9 mouse cellular contexts compared by ENCODE assay signal in the genomic region with DNA sequence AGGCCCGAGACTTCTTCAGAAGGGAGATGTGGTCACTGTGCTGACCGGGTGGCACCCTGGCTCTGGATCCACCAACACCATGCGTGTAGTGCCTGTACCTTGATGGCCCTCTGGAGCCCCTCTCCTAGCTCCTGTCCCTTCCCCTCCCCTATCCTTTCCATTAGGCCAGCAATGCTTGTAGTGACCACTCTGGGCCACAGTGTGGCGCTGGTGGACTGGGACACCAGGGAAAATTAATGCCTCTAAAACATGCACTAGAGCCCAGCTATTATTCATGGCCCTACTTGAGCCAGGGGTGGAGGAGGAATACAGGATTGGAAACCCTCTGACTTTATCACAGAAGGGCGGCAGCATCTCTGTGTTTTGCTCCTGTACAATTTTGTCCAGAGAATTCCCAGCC. TPM values are rescaled to one million over a fixed set of nuclear protein-coding genes. Genes with fewer than 3 reads are reported as not detected.
A peak's percentile ranks its signal among the peaks of the same experiment; 100 is the strongest.
DNase-seq lines count a peak whose midpoint lies in the region; ATAC-seq and TF ChIP-seq lines count a peak whose summit lies in the region.
"Had no signal": no experiment of that assay in that cellular context is flagged by ENCODE, and none has a peak within 500 bp of the region (broad histone marks: within the 10 kb centered on the region; RNA-seq: fewer than 3 reads in every experiment).

No protein-coding gene starts in this region.

- H3K4me2 ChIP-seq in heart, embryonic 12.5 days = no peak overlapping the region
- no peak overlapping the region for H3K4me2 ChIP-seq in stomach, postnatal 0 days (replicated peaks; ENCODE audit: low read depth)
- H3K4me2 ChIP-seq: liver, embryonic 15.5 days had no signal

- ATAC-seq in heart, embryonic 12.5 days (ENCODE audit: insufficient number of reproducible peaks, low FRiP score) = no peak
- peak; percentile 48 for ATAC-seq in megakaryocyte progenitor cell, adult 5-6 weeks (replicated peaks; ENCODE audit: poor library complexity)
- no peak for ATAC-seq in stomach, postnatal 0 days (ENCODE audit: low FRiP score, low TSS enrichment)

- no peak for TF ChIP-seq POLR2A in MEL (IDR thresholded peaks at IDR 0.05; ENCODE audit: control insufficient read depth in 1 of 2, insufficient read depth in 1 of 2, low read depth in 1 of 2, low read length in 2 of 2, poor library complexity in 1 of 2)

- peaks cover 27% of the 10 kb centered on the region for H3K36me3 ChIP-seq in heart, embryonic 12.5 days
- no peaks in the 10 kb centered on the region for H3K36me3 ChIP-seq in MEL (ENCODE audit: control insufficient read depth in 1 of 2, insufficient read depth in 2 of 2, low read length in 2 of 2)
- H3K36me3 ChIP-seq in stomach, postnatal 0 days (ENCODE audit: control insufficient read depth, insufficient read depth, low read length) = no peaks in the 10 kb centered on the region; the same call in 1 of the 2 replicates
- H3K36me3 ChIP-seq: liver, embryonic 15.5 days had no signal

- no peak for TF ChIP-seq EP300 in MEL (IDR thresholded peaks at IDR 0.05; ENCODE audit: low read depth in 1 of 2, low read length in 2 of 2)
- TF ChIP-seq EP300 in stomach, postnatal 0 days (optimal IDR thresholded peaks at IDR 0.05) = no peak

- no peaks in the 10 kb centered on the region for H3K79me2 ChIP-seq in MEL (ENCODE audit: control insufficient read depth, insufficient read depth, low read length, poor library complexity)

- TF ChIP-seq RAD21 in MEL (IDR thresholded peaks at IDR 0.05; ENCODE audit: low read depth, low read length) = peak; percentile 78

- H3K9me3 ChIP-seq in heart, embryonic 12.5 days (replicated peaks) = no peaks in the 10 kb centered on the region
- H3K9me3 ChIP-seq in MEL (replicated peaks; ENCODE audit: insufficient read depth, low read length) = no peaks in the 10 kb centered on the region
- no peaks in the 10 kb centered on the region for H3K9me3 ChIP-seq in stomach, postnatal 0 days (ENCODE audit: control insufficient read depth, low read length)
- H3K9me3 ChIP-seq: liver, embryonic 15.5 days had no signal

- H3K4me1 ChIP-seq in heart, embryonic 12.5 days (replicated peaks) = no peaks in the 10 kb centered on the region
- no peaks in the 10 kb centered on the region for H3K4me1 ChIP-seq in MEL (ENCODE audit: control insufficient read depth in 1 of 2, insufficient read depth in 2 of 2, low read length in 2 of 2)
- no peaks in the 10 kb centered on the region for H3K4me1 ChIP-seq in stomach, postnatal 0 days (replicated peaks; ENCODE audit: control insufficient read depth, insufficient read depth)
- H3K4me1 ChIP-seq: liver, embryonic 15.5 days had no signal

- 41% methylated on average over 5 of the region's 5 CpGs for WGBS in heart, embryonic 12.5 days
- 60% methylated on average over 5 of the region's 5 CpGs for WGBS in stomach, postnatal 0 days

- no peak overlapping the region for H3K9ac ChIP-seq in heart, embryonic 12.5 days
- H3K9ac ChIP-seq in MEL (ENCODE audit: control insufficient read depth, low read depth, low read length, poor library complexity, severe bottlenecking) = no peak overlapping the region
- no peak overlapping the region for H3K9ac ChIP-seq in stomach, postnatal 0 days (ENCODE audit: low read length)
- H3K9ac ChIP-seq: liver, embryonic 15.5 days had no signal

- no peak overlapping the region for H3K4me3 ChIP-seq in heart, embryonic 12.5 days
- no peak overlapping the region for H3K4me3 ChIP-seq in MEL (ENCODE audit: control insufficient read depth in 1 of 2, insufficient read depth in 1 of 2, low read depth in 2 of 2, low read length in 2 of 2)
- no peak overlapping the region for H3K4me3 ChIP-seq in stomach, postnatal 0 days (ENCODE audit: low read depth, low read length)
- H3K4me3 ChIP-seq: liver, embryonic 15.5 days had no signal

- TF ChIP-seq CTCF in MEL (IDR thresholded peaks at IDR 0.05 in 2 of 3, conservative IDR thresholded peaks at IDR 0.05 in 1 of 3; ENCODE audit: control insufficient read depth in 1 of 3, insufficient read depth in 1 of 3, low read depth in 2 of 3, low read length in 3 of 3, poor library complexity in 1 of 3, severe bottlenecking in 1 of 3) = peak; percentile 84 to 86 (median 86)
- TF ChIP-seq CTCF in stomach, postnatal 0 days (IDR thresholded peaks at IDR 0.05; ENCODE audit: low read depth) = peak; percentile 88

- H3K27me3 ChIP-seq in heart, embryonic 12.5 days (replicated peaks) = no peaks in the 10 kb centered on the region
- no peaks in the 10 kb centered on the region for H3K27me3 ChIP-seq in MEL (ENCODE audit: control insufficient read depth in 1 of 2, insufficient read depth in 2 of 2, low read length in 2 of 2)
- H3K27me3 ChIP-seq in stomach, postnatal 0 days (ENCODE audit: control insufficient read depth, insufficient read depth, low read length) = no peaks in the 10 kb centered on the region
- H3K27me3 ChIP-seq: liver, embryonic 15.5 days had no signal

- DNase-seq in heart, adult 11 months = peak; percentile 94
- DNase-seq in MEL (ENCODE audit: low read depth, low spot score) = peak; percentile 61
- peak; percentile 83 to 88 for DNase-seq in cerebellum, adult 18-20 months
- peak; percentile 39 for DNase-seq in gastrocnemius, postnatal 25 days
- DNase-seq in layer of hippocampus, adult 9-11 months = peak; percentile 67
- peak; percentile 73 for DNase-seq in stomach, postnatal 0 days (ENCODE audit: low spot score)

- no peak overlapping the region for H3K27ac ChIP-seq in heart, embryonic 12.5 days (ENCODE audit: poor library complexity, severe bottlenecking)
- no peak overlapping the region for H3K27ac ChIP-seq in MEL (ENCODE audit: control insufficient read depth, low read depth, low read length)
- no peak overlapping the region for H3K27ac ChIP-seq in stomach, postnatal 0 days (replicated peaks)
- H3K27ac ChIP-seq: liver, embryonic 15.5 days had no signal

TF ChIP-seq in MEL, 35 proteins besides CTCF, POLR2A, EP300 and RAD21:
- TF ChIP-seq KAT2A (conservative IDR thresholded peaks at IDR 0.05; ENCODE audit: low read depth, low read length) (no peak), MAZ (IDR thresholded peaks at IDR 0.05; ENCODE audit: low read depth, low read length) (0 out of 2 replicates have a peak, but pooled peaks have one; percentile 43), HCFC1 (IDR thresholded peaks at IDR 0.05; ENCODE audit: low read depth, low read length) (no peak), MXI1 (IDR thresholded peaks at IDR 0.05; ENCODE audit: low read depth, low read length) (no peak), SMC3 (IDR thresholded peaks at IDR 0.05; ENCODE audit: low read depth, low read length) (peak; percentile 82), ZC3H11A (IDR thresholded peaks at IDR 0.05; ENCODE audit: low read depth, low read length) (peak; percentile 69)

RNA-seq across cellular contexts. Expression of gene Angel1, which starts 10.9 kb away (rescaled TPM):
- polyA plus RNA-seq in heart, embryonic 12.5 days (2016; fragmentation: Nextera tagmentation; extraction: Ambion mirVana) = 10.6 and 12.3 TPM in 2 replicates
- total RNA-seq in MEL (2012; rRNA removed) = 1.3 TPM in 2 replicates
- 1 to 10 TPM in 1 of 2 experiments, not detected in 1; 5.3 TPM for polyA plus RNA-seq in MEL (2012; ENCODE audit: insufficient read depth in 1 of 2, insufficient read length in 2 of 2, low read depth in 1 of 2, low replicate concordance in 2 of 2, missing spikeins in 1 of 2)
- 1 to 10 TPM; 3.3 to 3.8 TPM for total RNA-seq in gastrocnemius, postnatal 25 days (2021)
- 3.1 TPM in 2 replicates for total RNA-seq in megakaryocyte progenitor cell, adult 5-6 weeks (2015)
- total RNA-seq in megakaryocyte progenitor cell, adult 5-6 weeks (2017) = 0.62 and 2.7 TPM in 2 replicates
- polyA plus RNA-seq in stomach, postnatal 0 days (2015; fragmentation: Nextera tagmentation; extraction: Ambion mirVana) = 3.9 and 4.3 TPM in 2 replicates

RNA-seq across cellular contexts. Expression of gene Lrrc74a, which starts 18.8 kb away (rescaled TPM):
- not detected in 2 replicates for polyA plus RNA-seq in heart, embryonic 12.5 days (2016; fragmentation: Nextera tagmentation; extraction: Ambion mirVana)
- total RNA-seq in MEL (2012; rRNA removed) = not detected in 2 replicates
- not detected for polyA plus RNA-seq in MEL (2012; ENCODE audit: insufficient read depth in 1 of 2, insufficient read length in 2 of 2, low read depth in 1 of 2, low replicate concordance in 2 of 2, missing spikeins in 1 of 2)
- total RNA-seq in gastrocnemius, postnatal 25 days (2021) = not detected
- not detected in 2 replicates for total RNA-seq in megakaryocyte progenitor cell, adult 5-6 weeks (2015)
- total RNA-seq in megakaryocyte progenitor cell, adult 5-6 weeks (2017) = not detected in 2 replicates
- not detected in 2 replicates for polyA plus RNA-seq in stomach, postnatal 0 days (2015; fragmentation: Nextera tagmentation; extraction: Ambion mirVana)
- polyA plus RNA-seq: liver, embryonic 15.5 days had no signal

RNA-seq across cellular contexts. Expression of gene Vash1, which starts 36.9 kb away (rescaled TPM):
- 10.5 and 11.6 TPM in 2 replicates for polyA plus RNA-seq in heart, embryonic 12.5 days (2016; fragmentation: Nextera tagmentation; extraction: Ambion mirVana)
- 0.33 and 0.39 TPM in 2 replicates for total RNA-seq in MEL (2012; rRNA removed)
- polyA plus RNA-seq in MEL (2012; ENCODE audit: insufficient read depth in 1 of 2, insufficient read length in 2 of 2, low read depth in 1 of 2, low replicate concordance in 2 of 2, missing spikeins in 1 of 2) = under 1 TPM in 1 of 2 experiments, not detected in 1; 0.24 TPM
- 10 to 100 TPM; 10.3 to 11.8 TPM for total RNA-seq in gastrocnemius, postnatal 25 days (2021)
- total RNA-seq in megakaryocyte progenitor cell, adult 5-6 weeks (2015) = 0.07 and 0.10 TPM in 2 replicates
- total RNA-seq in megakaryocyte progenitor cell, adult 5-6 weeks (2017) = 0.54 and 0.91 TPM in 2 replicates
- 3.4 and 3.5 TPM in 2 replicates for polyA plus RNA-seq in stomach, postnatal 0 days (2015; fragmentation: Nextera tagmentation; extraction: Ambion mirVana)

Comparison
In these comparisons a context has a peak if more than half of its experiments do, and no peak if none do; other contexts are left out.
1. DNase-seq: peak in every context shown above with its lines; median percentile 94 in heart, adult 11 months; 86 in cerebellum, adult 18-20 months; 73 in stomach, postnatal 0 days; 67 in layer of hippocampus, adult 9-11 months; 61 in MEL; 39 in gastrocnemius, postnatal 25 days.